Mouse (Mus musculus): ENCODE results near the gene Sorl1. TPM values are rescaled to one million over a fixed set of nuclear protein-coding genes. Genes with fewer than 3 reads are reported as not detected.

The Sorl1 gene
- polyA plus RNA-seq, 2 experiments: 7.9 to 8.2 TPM

DNA sequence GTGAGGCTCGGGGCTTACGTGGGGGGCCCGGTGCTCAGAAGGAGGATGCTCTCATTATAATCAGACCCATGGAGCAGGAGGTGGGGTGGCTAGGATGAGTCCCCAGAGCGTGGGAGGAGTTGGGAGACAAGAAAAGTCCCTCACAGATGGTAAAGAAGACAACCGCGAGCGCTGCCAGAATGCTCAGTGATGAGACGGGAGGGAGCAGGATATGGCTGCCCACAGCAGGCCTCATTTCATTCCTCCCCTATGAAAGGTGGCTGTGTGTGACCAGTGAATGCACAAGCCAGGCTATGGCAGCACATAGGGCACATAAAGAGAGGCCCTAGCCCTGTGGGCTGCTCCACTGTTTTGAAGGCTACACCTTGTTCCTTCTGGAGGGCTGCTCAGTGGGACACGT lies 142.1 kb downstream of the Sorl1 start:
- ATAC-seq (ENCODE audit: low FRiP score, low read depth): 0 out of 2 replicates have a peak, but pooled peaks have one; percentile 4
- no peak overlapping the region for H3K4me2 ChIP-seq (replicated peaks; ENCODE audit: low read depth, low read length, severe bottlenecking)
- H3K4me3 ChIP-seq (replicated peaks; ENCODE audit: low read length): no peak overlapping the region
- H3K27ac ChIP-seq (replicated peaks; ENCODE audit: low read depth, low read length): no peak overlapping the region
- H3K4me1 ChIP-seq (ENCODE audit: control insufficient read depth, insufficient read depth, low read length): no peaks in the 10 kb centered on the region
- H3K9ac ChIP-seq (ENCODE audit: low read depth, low read length, severe bottlenecking): no peak overlapping the region
- no peaks in the 10 kb centered on the region for H3K9me3 ChIP-seq (ENCODE audit: control insufficient read depth, low read length)
- DNase-seq (ENCODE audit: low spot score): no peak
- peaks cover 4% of the 10 kb centered on the region; the same call in 1 of the 2 replicates for H3K36me3 ChIP-seq (ENCODE audit: control insufficient read depth, insufficient read depth, low read length)
- 83% methylated on average over 9 of the region's 9 CpGs for WGBS
- H3K27me3 ChIP-seq (ENCODE audit: control insufficient read depth, insufficient read depth, low read length): no peaks in the 10 kb centered on the region
- TF ChIP-seq POLR2A (IDR thresholded peaks at IDR 0.05; ENCODE audit: borderline replicate concordance, extremely low read depth, insufficient read depth, insufficient read length): no peak

DNA sequence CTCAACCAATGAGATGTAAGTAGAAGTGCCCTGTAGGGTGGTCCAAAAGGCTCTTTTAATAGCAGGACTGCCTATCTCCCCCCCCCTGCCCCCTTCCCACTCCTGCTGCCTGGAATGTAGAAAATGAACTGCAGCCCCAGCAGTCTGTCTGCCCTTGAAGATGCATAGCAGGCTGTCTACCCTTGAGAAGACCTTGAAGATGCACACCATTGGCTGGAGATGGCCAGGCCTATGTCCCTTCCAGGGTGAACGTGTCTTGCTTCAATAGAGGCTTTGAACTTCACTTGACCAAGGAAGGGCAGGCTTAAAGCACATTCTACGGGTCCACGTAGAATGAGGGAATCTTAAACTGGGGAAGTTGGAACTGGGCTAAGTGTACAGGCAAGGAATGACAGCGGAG lies 142.8 kb downstream of the Sorl1 start:
- Histone ChIP-seq H3K4me3 (replicated peaks; ENCODE audit: low read length) (no peak overlapping the region), H3K4me2 (replicated peaks; ENCODE audit: low read depth, low read length, severe bottlenecking) (no peak overlapping the region), H3K4me1 (ENCODE audit: control insufficient read depth, insufficient read depth, low read length) (no peaks in the 10 kb centered on the region), H3K9me3 (ENCODE audit: control insufficient read depth, low read length) (no peaks in the 10 kb centered on the region), H3K9ac (ENCODE audit: low read depth, low read length, severe bottlenecking) (no peak overlapping the region), H3K27me3 (ENCODE audit: control insufficient read depth, insufficient read depth, low read length) (no peaks in the 10 kb centered on the region), H3K27ac (replicated peaks; ENCODE audit: low read depth, low read length) (no peak overlapping the region), H3K36me3 (ENCODE audit: control insufficient read depth, insufficient read depth, low read length) (peaks cover 6% of the 10 kb centered on the region; the same call in 1 of the 2 replicates)
- ATAC-seq (ENCODE audit: low FRiP score, low read depth) (no peak), DNase-seq (ENCODE audit: low spot score) (no peak)
- WGBS: 75% methylated on average over 4 of the region's 4 CpGs
- no peak for TF ChIP-seq POLR2A (IDR thresholded peaks at IDR 0.05; ENCODE audit: borderline replicate concordance, extremely low read depth, insufficient read depth, insufficient read length)

DNA sequence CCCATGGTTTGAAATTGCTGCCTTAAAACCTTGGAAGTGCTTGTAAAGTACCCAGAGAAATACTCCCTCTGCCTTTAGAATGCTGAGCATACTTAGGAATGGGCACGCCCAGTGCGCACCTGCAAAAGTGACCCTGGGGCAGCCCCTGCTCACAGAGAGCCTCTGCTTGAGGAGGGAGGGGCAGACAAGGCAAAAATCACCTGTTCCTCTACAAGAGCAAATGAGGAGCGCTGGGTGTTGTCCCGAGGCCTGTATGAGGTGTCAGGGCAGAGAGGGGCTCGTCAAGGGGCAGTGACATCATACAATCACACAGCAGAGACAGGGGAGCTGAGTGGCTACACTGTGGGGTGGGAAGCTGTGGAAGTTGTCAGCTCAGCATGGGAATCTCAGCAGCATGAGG lies 143.3 kb downstream of the Sorl1 start:
- no peak for TF ChIP-seq POLR2A (IDR thresholded peaks at IDR 0.05; ENCODE audit: borderline replicate concordance, extremely low read depth, insufficient read depth, insufficient read length)
- Histone ChIP-seq H3K27me3 (ENCODE audit: control insufficient read depth, insufficient read depth, low read length) (no peaks in the 10 kb centered on the region), H3K4me2 (replicated peaks; ENCODE audit: low read depth, low read length, severe bottlenecking) (no peak overlapping the region), H3K4me3 (replicated peaks; ENCODE audit: low read length) (no peak overlapping the region), H3K9me3 (ENCODE audit: control insufficient read depth, low read length) (no peaks in the 10 kb centered on the region), H3K4me1 (ENCODE audit: control insufficient read depth, insufficient read depth, low read length) (no peaks in the 10 kb centered on the region), H3K27ac (replicated peaks; ENCODE audit: low read depth, low read length) (no peak overlapping the region), H3K36me3 (ENCODE audit: control insufficient read depth, insufficient read depth, low read length) (peaks cover 10% of the 10 kb centered on the region; the same call in 1 of the 2 replicates), H3K9ac (ENCODE audit: low read depth, low read length, severe bottlenecking) (no peak overlapping the region)
- DNase-seq (ENCODE audit: low spot score) (no peak), ATAC-seq (ENCODE audit: low FRiP score, low read depth) (no peak)
- 75% methylated on average over 5 of the region's 5 CpGs for WGBS

DNA sequence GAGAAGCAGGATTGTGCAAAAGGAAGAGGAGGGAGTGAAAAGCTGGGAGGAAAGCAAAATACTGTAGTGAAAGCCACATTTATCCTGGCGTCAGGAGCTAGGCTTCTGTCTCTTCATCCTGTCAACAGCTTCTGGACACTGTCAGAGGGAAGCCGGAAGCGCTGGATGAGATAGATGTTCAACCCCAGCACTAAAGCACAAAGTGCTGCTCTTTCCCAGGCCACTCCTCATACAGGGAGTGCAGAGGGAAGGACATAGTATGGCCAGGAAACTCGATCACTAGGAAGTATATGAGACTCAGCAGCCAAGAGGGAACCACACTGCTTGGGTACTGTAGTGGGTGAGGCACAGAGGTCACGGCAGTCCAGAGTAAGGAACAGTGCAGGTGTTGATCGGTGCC lies 145.7 kb downstream of the Sorl1 start:
- no peak overlapping the region for H3K4me2 ChIP-seq (replicated peaks; ENCODE audit: low read depth, low read length, severe bottlenecking)
- 86% methylated on average over 6 of the region's 6 CpGs for WGBS
- no peak overlapping the region for H3K9ac ChIP-seq (ENCODE audit: low read depth, low read length, severe bottlenecking)
- H3K9me3 ChIP-seq (ENCODE audit: control insufficient read depth, low read length): no peaks in the 10 kb centered on the region
- TF ChIP-seq POLR2A (IDR thresholded peaks at IDR 0.05; ENCODE audit: borderline replicate concordance, extremely low read depth, insufficient read depth, insufficient read length): no peak
- H3K36me3 ChIP-seq (ENCODE audit: control insufficient read depth, insufficient read depth, low read length): peaks cover 10% of the 10 kb centered on the region; the same call in 1 of the 2 replicates
- H3K4me3 ChIP-seq (replicated peaks; ENCODE audit: low read length): no peak overlapping the region
- no peaks in the 10 kb centered on the region for H3K27me3 ChIP-seq (ENCODE audit: control insufficient read depth, insufficient read depth, low read length)
- H3K4me1 ChIP-seq (ENCODE audit: control insufficient read depth, insufficient read depth, low read length): no peaks in the 10 kb centered on the region
- ATAC-seq (ENCODE audit: low FRiP score, low read depth) (no peak), DNase-seq (ENCODE audit: low spot score) (no peak)
- no peak overlapping the region for H3K27ac ChIP-seq (replicated peaks; ENCODE audit: low read depth, low read length)

DNA sequence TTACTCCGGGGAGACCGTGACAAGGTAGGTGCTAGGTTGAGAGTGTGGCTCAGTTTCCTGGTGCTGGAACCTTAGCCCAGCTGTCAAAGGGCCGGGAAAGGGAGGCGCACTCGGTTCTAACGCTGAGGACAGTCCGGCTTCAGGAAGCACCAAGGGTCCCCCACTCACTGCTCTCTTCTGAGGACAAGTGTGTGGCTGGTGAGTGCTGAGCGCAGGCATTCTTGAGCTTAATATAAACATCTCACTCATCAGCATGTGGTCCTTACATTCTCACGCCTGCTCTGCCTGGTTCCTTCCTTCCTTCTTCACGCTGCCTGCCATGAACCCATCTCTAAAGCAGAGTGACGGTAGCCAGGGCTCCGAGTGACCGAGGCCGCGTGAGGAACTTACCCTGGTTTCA lies 148.1 kb downstream of the Sorl1 start:
- no peak overlapping the region for H3K9ac ChIP-seq (ENCODE audit: low read depth, low read length, severe bottlenecking)
- H3K9me3 ChIP-seq (ENCODE audit: control insufficient read depth, low read length): no peaks in the 10 kb centered on the region
- no peak overlapping the region for H3K4me2 ChIP-seq (replicated peaks; ENCODE audit: low read depth, low read length, severe bottlenecking)
- ATAC-seq (ENCODE audit: low FRiP score, low read depth) (no peak), DNase-seq (ENCODE audit: low spot score) (no peak)
- peaks cover 6% of the 10 kb centered on the region; the same call in 1 of the 2 replicates for H3K36me3 ChIP-seq (ENCODE audit: control insufficient read depth, insufficient read depth, low read length)
- 89% methylated on average over 15 of the region's 15 CpGs for WGBS
- no peaks in the 10 kb centered on the region for H3K27me3 ChIP-seq (ENCODE audit: control insufficient read depth, insufficient read depth, low read length)
- H3K4me1 ChIP-seq (ENCODE audit: control insufficient read depth, insufficient read depth, low read length): no peaks in the 10 kb centered on the region
- no peak overlapping the region for H3K27ac ChIP-seq (replicated peaks; ENCODE audit: low read depth, low read length)
- no peak for TF ChIP-seq POLR2A (IDR thresholded peaks at IDR 0.05; ENCODE audit: borderline replicate concordance, extremely low read depth, insufficient read depth, insufficient read length)
- no peak overlapping the region for H3K4me3 ChIP-seq (replicated peaks; ENCODE audit: low read length)

DNA sequence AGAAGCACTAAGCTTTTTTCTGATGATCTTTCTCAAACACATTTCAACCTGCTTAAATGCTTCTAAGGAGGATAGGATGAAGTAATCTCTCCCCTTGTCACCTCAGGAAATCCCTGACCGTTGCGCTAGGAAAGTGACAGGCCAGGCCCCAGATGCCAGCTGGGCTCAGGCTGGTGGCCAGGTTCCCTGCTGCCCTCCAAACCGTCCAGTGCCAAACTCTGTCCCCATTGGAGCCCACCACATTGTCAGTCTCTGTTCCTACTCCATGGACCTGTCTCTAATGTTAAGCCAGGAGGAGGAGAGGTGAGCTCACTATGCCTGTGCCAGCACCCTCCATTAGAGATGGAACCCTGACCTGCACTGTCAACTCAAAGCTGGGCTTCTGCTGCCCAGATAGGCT lies 149.4 kb downstream of the Sorl1 start:
- no peak for TF ChIP-seq POLR2A (IDR thresholded peaks at IDR 0.05; ENCODE audit: borderline replicate concordance, extremely low read depth, insufficient read depth, insufficient read length)
- Histone ChIP-seq H3K4me3 (replicated peaks; ENCODE audit: low read length) (no peak overlapping the region), H3K9ac (ENCODE audit: low read depth, low read length, severe bottlenecking) (no peak overlapping the region), H3K4me2 (replicated peaks; ENCODE audit: low read depth, low read length, severe bottlenecking) (no peak overlapping the region), H3K9me3 (ENCODE audit: control insufficient read depth, low read length) (no peaks in the 10 kb centered on the region), H3K27ac (replicated peaks; ENCODE audit: low read depth, low read length) (no peak overlapping the region), H3K4me1 (ENCODE audit: control insufficient read depth, insufficient read depth, low read length) (no peaks in the 10 kb centered on the region), H3K36me3 (ENCODE audit: control insufficient read depth, insufficient read depth, low read length) (peaks cover 6% of the 10 kb centered on the region; the same call in 1 of the 2 replicates), H3K27me3 (ENCODE audit: control insufficient read depth, insufficient read depth, low read length) (no peaks in the 10 kb centered on the region)
- no peak for ATAC-seq (ENCODE audit: low FRiP score, low read depth)
- WGBS: 76% methylated on average over 3 of the region's 3 CpGs
- DNase-seq (ENCODE audit: low spot score): no peak
